Mouse (Mus musculus) heart, adult 2 months (tissue): ENCODE measurements around the gene Barhl1. TPM values are rescaled to one million over a fixed set of nuclear protein-coding genes. Genes with fewer than 3 reads are reported as not detected.

Experiments
- DNase-seq, 2 experiments: peaks; one replicate each; pipeline ENCODE4 v3.0.0; 2021
- H3K27ac ChIP-seq: fragments of 200-600 bp; 2 replicates; pipeline ENCODE4 v1.8.1; 2022
- H3K27me3 ChIP-seq: fragments of 200-500 bp; 2 replicates; pipeline ENCODE4 v1.6.1; 2012; ENCODE audit warnings: mild to moderate bottlenecking, low read length, inconsistent platforms, mixed read lengths; ENCODE audit not compliant: control insufficient read depth, insufficient read depth
- H3K36me3 ChIP-seq: fragments of 200-500 bp; 2 replicates; pipeline ENCODE4 v1.6.1; 2012; ENCODE audit warnings: low read length, inconsistent platforms; ENCODE audit not compliant: control insufficient read depth, insufficient read depth
- H3K4me1 ChIP-seq: fragments of 200-500 bp; 2 replicates; pipeline ENCODE4 v1.6.1; 2011; ENCODE audit warnings: low read length; ENCODE audit not compliant: control insufficient read depth, insufficient read depth
- H3K4me3 ChIP-seq: fragments of 200-600 bp; 2 replicates; pipeline ENCODE4 v1.8.1; 2022
- H3K79me2 ChIP-seq: fragments of 200-500 bp; replicated peaks from 2 replicates; pipeline ENCODE4 v1.6.1; 2012; ENCODE audit warnings: mild to moderate bottlenecking, inconsistent platforms, low read length, moderate library complexity, mixed read lengths; ENCODE audit not compliant: control insufficient read depth, insufficient read depth
- H3K9ac ChIP-seq: fragments of 200-500 bp; 2 replicates; pipeline ENCODE4 v1.6.1; 2012; ENCODE audit warnings: low read depth, mild to moderate bottlenecking, control low read depth, inconsistent platforms, low read length, mixed read lengths
- CTCF ChIP-seq: fragments of 200-600 bp; IDR thresholded peaks from 2 replicates; pipeline ENCODE4 v1.8.1; 2022; ENCODE audit warnings: antibody characterized with exemption, mild to moderate bottlenecking, moderate library complexity
- EP300 ChIP-seq: fragments of 200-500 bp; IDR thresholded peaks from 2 replicates; pipeline ENCODE4 v1.6.1; 2011; ENCODE audit warnings: low read depth, low read length, control low read depth; ENCODE audit not compliant: insufficient read depth
- POLR2A ChIP-seq: fragments of 200-500 bp; IDR thresholded peaks from 2 replicates; pipeline ENCODE4 v1.6.1; 2011; ENCODE audit warnings: mild to moderate bottlenecking, low read depth, low read length, control low read depth; ENCODE audit not compliant: insufficient read depth
- WGBS: fragments of 180-500 bp; shearing (Covaris S2); methylation state at CpG from one replicate; pipeline ENCODE4 v1.1.7; 2018; 5-methylcytosine and 5-hydroxymethylcytosine counted together
- intact Hi-C: fragments of 180-260 bp; cut with DNase I; formaldehyde crosslinking; loops from one replicate; pipeline ENCODE4 v1.15.1; 2025
- polyA plus RNA-seq: library from polyadenylated mRNA; depleted of rRNA; stranded (reverse); fragments of >200 nt; gene quantifications from 2 replicates; pipeline ENCODE4 v1.2.3, GENCODE M21; 2012; rRNA removed
- total RNA-seq, 2 experiments: library from RNA; stranded (reverse); gene quantifications; 2 replicates each; pipeline ENCODE4 v1.2.3; 2021

Gene Barhl1
- total and polyA plus RNA-seq, 3 experiments, result not detected

DNA sequence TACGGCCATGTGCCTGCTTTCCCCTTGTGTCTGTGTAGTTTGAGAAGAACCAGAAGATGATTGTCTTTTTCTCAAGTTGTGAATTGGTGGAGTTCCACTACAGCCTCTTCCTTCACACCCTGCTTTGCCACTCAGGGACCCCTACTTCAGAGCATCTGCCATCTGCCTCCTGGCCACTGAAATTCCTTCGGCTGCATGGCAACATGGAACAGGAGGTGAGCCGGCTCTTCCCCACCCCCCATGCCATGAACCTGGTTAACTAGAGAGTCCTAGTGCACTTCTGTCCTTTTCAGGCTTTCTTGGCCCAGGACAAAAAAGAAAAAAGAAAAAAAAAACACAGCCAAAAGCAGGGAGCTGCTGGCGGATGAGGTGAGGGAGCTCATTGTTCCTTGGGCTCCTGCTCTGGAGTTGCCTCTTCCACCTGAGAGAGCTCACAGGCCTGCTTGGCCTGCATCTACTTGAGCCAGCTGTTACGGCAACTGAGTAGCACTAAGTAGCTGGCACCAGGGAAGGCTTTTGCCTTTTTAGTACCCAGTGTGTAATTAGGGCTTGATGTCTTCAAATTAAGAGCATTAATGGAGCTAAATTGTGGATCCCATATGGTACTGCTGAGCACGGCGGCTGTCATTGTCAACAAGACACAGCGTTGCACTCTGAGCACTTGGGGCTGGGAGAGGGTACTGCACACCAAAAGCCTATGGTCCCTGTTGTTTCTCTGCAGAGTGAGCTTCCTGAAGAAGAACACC lies 55.6 kb downstream of the Barhl1 start:
- TF ChIP-seq EP300 (no peak), POLR2A (no peak), CTCF (no peak)
- Histone ChIP-seq H3K79me2 (no peaks in the 10 kb centered on the region), H3K36me3 (no peaks in the 10 kb centered on the region), H3K27ac (no peak overlapping the region), H3K9ac (no peak overlapping the region), H3K4me3 (no peak overlapping the region), H3K4me1 (no peaks in the 10 kb centered on the region), H3K27me3 (no peaks in the 10 kb centered on the region)
- intact Hi-C loops, result no loop called here
- WGBS, result over 99% methylated on average over 8 of the region's 8 CpGs
- no peak for DNase-seq

- Histone ChIP-seq H3K4me1 (no peaks in the 10 kb centered on the region), H3K4me3 (no peak overlapping the region), H3K36me3 (no peaks in the 10 kb centered on the region), H3K9ac (no peak overlapping the region), H3K27ac (no peak overlapping the region), H3K79me2 (no peaks in the 10 kb centered on the region), H3K27me3 (no peaks in the 10 kb centered on the region)
- intact Hi-C loops, result no loop called here
- no peak for TF ChIP-seq CTCF
- no peak for TF ChIP-seq POLR2A
- no peak for TF ChIP-seq EP300
- no peak for DNase-seq
- WGBS, result 95% methylated on average over 4 of the region's 4 CpGs
These were observed 57.2 kb downstream of the Barhl1 start for GRCm38 (mm10) chr2:28859303-28859702.

Other genes starting within 250 kb of the Barhl1 start
- not detected for gene Spaca9, start 216.9 kb downstream of the Barhl1 start, total RNA-seq
- gene Spaca9, start 216.9 kb downstream of the Barhl1 start, polyA plus RNA-seq, result 0.50 and 1.7 TPM in 2 replicates
- not detected for gene Ak8, start 216.5 kb downstream of the Barhl1 start, total RNA-seq
- gene Ak8, start 216.5 kb downstream of the Barhl1 start, polyA plus RNA-seq, result 0.18 and 0.59 TPM in 2 replicates
- gene Gtf3c4, start 76.3 kb downstream of the Barhl1 start, total RNA-seq, result 10 to 100 TPM; 16.7 to 18.4 TPM
- 4.5 and 9.6 TPM in 2 replicates for gene Gtf3c4, start 76.3 kb downstream of the Barhl1 start, polyA plus RNA-seq
- gene Ddx31, start 76.3 kb downstream of the Barhl1 start, total RNA-seq, result 1 to 10 TPM; 4.1 to 4.5 TPM
- gene Ddx31, start 76.3 kb downstream of the Barhl1 start, polyA plus RNA-seq, result 1.5 and 2.0 TPM in 2 replicates
- gene Cfap77, start 138.4 kb upstream of the Barhl1 start, total RNA-seq, result not detected
- gene Cfap77, start 138.4 kb upstream of the Barhl1 start, polyA plus RNA-seq, result 0.39 TPM in 1 of 2 replicates, not detected in the other
- 1 to 10 TPM; 6.1 to 7.0 TPM for gene Ttf1, start 143.6 kb upstream of the Barhl1 start, total RNA-seq
- gene Ttf1, start 143.6 kb upstream of the Barhl1 start, polyA plus RNA-seq, result 3.2 and 7.7 TPM in 2 replicates
- 10 to 100 TPM; 23.8 to 33.4 TPM for gene Setx, start 207.5 kb upstream of the Barhl1 start, total RNA-seq
- 4.0 and 7.7 TPM in 2 replicates for gene Setx, start 207.5 kb upstream of the Barhl1 start, polyA plus RNA-seq